Mouse (Mus musculus) adrenal gland, postnatal 25 days (tissue): ENCODE measurements around the gene Prrc2a. TPM values are rescaled to one million over a fixed set of nuclear protein-coding genes. Genes with fewer than 3 reads are reported as not detected.
A peak's percentile ranks its signal among the peaks of the same experiment; 100 is the strongest.

Experiments
- DNase-seq: peaks from one replicate; pipeline ENCODE4 v3.0.0; 2021; ENCODE audit warnings: mixed read lengths
- microRNA-seq, 2 experiments: library from miRNA; unstranded; fragments of <30 nt; microRNA quantifications; one replicate each; pipeline ENCODE4 v1.2.0; 2021
- total RNA-seq: library from RNA; stranded (reverse); gene quantifications from 2 replicates; pipeline ENCODE4 v1.2.3, GENCODE M21; 2021

Prrc2a gene
- total RNA-seq, 1 experiment from 2014 or later = 268 TPM

DNA sequence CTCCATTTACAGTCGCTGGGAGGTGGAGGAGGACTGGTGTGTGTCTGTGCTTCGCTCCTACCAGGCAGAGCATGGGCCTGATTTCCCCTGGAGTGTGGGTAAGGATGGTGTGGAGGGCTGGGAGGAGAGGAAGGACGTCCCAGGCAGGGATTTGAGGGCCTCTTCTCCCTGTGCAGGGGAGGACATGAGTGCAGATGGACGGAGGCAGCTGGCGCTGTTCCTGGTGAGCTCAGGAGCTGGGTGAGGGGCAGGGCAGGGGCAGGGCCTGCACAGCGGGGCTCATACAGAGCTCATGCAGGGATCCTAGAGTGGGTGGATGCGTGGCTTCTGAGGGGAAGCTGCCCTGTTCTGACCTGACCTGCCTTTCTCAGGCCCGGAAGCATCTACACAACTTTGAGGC is 62.4 kb downstream of the Prrc2a start:
- no peak for DNase-seq

DNA sequence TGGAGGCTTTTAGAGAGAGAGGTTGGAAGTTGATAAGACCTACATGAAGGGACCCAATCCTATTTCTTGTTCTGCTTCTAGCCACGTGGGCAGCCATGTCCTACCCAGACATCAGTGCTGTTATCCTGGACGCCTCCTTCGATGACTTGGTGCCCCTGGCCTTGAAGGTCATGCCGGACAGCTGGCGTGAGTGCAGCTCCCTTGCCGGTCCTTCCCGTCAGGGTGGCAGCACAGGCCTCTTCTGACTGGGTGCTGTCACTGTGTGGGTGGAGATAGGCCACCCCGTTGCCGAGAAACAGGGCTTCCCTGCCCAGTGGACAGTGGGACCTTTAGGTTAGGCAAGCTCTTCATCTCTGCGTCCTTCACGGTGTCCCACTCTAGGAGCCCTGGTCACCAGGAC is 63.5 kb downstream of the Prrc2a start:
- peak; percentile 30 for DNase-seq

DNA sequence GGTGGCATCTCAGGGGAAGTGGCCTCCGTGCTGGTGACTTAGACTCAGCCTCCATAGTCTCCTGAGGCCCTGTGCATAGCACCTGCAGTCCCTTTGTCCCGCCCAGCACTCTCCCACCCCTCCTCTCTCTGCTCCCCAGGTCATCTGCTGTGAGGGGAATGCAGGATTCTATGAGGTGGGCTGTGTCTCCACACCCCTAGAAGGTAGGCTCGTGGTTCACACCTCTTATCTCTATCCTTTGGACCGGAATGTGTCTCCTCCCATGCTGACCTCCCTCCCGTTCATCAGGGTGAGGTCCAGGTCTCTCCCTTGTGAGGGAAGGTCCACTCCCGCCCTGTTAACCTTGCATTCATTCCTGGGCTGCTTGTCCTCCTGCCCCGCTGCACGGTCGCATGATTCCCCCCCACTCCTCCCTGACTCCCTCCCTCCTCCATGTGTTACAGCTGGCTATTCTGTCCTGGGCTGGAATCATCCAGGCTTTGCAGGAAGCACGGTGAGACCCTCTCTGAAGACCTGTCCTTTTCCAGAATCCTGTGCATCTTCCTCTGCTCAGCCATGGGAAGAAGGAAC is 64.4 kb downstream of the Prrc2a start:
- no peak for DNase-seq

Small RNA genes within 50 kb of the gene (microRNA-seq; reads per million reads assigned to microRNA genes)
- 0 reads per million in 2 experiments for gene Mir6973a
- 0 reads per million in 2 experiments for gene Mir6974

Other genes with a start within 250 kb of the Prrc2a start
- 26.1 and 27.6 TPM in 2 replicates for gene Neu1, start 233.6 kb downstream of the Prrc2a start, total RNA-seq
- gene Hspa1b, start 205.7 kb downstream of the Prrc2a start, total RNA-seq = 29.0 and 79.3 TPM in 2 replicates
- gene Gm20481, start 195.0 kb downstream of the Prrc2a start, total RNA-seq = not detected in 2 replicates
- 18.9 and 33.6 TPM in 2 replicates for gene Hspa1a, start 192.7 kb downstream of the Prrc2a start, total RNA-seq
- 0.27 TPM in 1 of 2 replicates, not detected in the other for gene Hspa1l, start 192.2 kb downstream of the Prrc2a start, total RNA-seq
- gene Lsm2, start 183.0 kb downstream of the Prrc2a start, total RNA-seq = 39.6 and 51.2 TPM in 2 replicates
- gene Vars, start 163.9 kb downstream of the Prrc2a start, total RNA-seq = 62.4 and 64.8 TPM in 2 replicates
- 0.57 and 0.97 TPM in 2 replicates for gene Vwa7, start 148.3 kb downstream of the Prrc2a start, total RNA-seq
- 0.61 TPM in 1 of 2 replicates, not detected in the other for gene Sapcd1, start 136.9 kb downstream of the Prrc2a start, total RNA-seq
- 1.3 and 1.6 TPM in 2 replicates for gene Msh5, start 118.2 kb downstream of the Prrc2a start, total RNA-seq
- gene Clic1, start 114.9 kb downstream of the Prrc2a start, total RNA-seq = 79.7 and 90.5 TPM in 2 replicates
- 14.2 and 17.8 TPM in 2 replicates for gene Ddah2, start 105.9 kb downstream of the Prrc2a start, total RNA-seq
- gene Ly6g6c, start 99.5 kb downstream of the Prrc2a start, total RNA-seq = not detected in 2 replicates
- 0.24 TPM in 1 of 2 replicates, not detected in the other for gene Mpig6b, start 98.7 kb downstream of the Prrc2a start, total RNA-seq
- gene Ly6g6e, start 88.0 kb downstream of the Prrc2a start, total RNA-seq = not detected in 2 replicates
- 1.5 and 2.0 TPM in 2 replicates for gene Ly6g6d, start 86.8 kb downstream of the Prrc2a start, total RNA-seq
- gene Ly6g6f, start 79.3 kb downstream of the Prrc2a start, total RNA-seq = not detected in 2 replicates
- 67.1 and 84.9 TPM in 2 replicates for gene Abhd16a, start 75.6 kb downstream of the Prrc2a start, total RNA-seq
- gene Ly6g5c, start 56.6 kb downstream of the Prrc2a start, total RNA-seq = not detected in 2 replicates
- gene Ly6g5b, start 49.5 kb downstream of the Prrc2a start, total RNA-seq = 0.30 and 0.81 TPM in 2 replicates
- gene Gpank1, start 43.4 kb downstream of the Prrc2a start, total RNA-seq = 19.0 and 19.4 TPM in 2 replicates
- 201 and 272 TPM in 2 replicates for gene Csnk2b, start 42.8 kb downstream of the Prrc2a start, total RNA-seq
- gene D17H6S53E, start 38.5 kb downstream of the Prrc2a start, total RNA-seq = 23.0 and 29.7 TPM in 2 replicates
- 2.9 TPM in 1 of 2 replicates, not detected in the other for gene Apom, start 32.8 kb downstream of the Prrc2a start, total RNA-seq
- gene Bag6, start 29.7 kb downstream of the Prrc2a start, total RNA-seq = 403 and 461 TPM in 2 replicates
- 2.3 and 3.0 TPM in 2 replicates for gene Aif1, start 11.2 kb upstream of the Prrc2a start, total RNA-seq
- gene Lst1, start 23.5 kb upstream of the Prrc2a start, total RNA-seq = 5.2 TPM in 1 of 2 replicates, not detected in the other
- 2.8 and 8.5 TPM in 2 replicates for gene Ltb, start 29.5 kb upstream of the Prrc2a start, total RNA-seq
- gene Tnf, start 37.1 kb upstream of the Prrc2a start, total RNA-seq = 0.58 and 0.76 TPM in 2 replicates
- 0.30 TPM in 1 of 2 replicates, not detected in the other for gene Lta, start 40.5 kb upstream of the Prrc2a start, total RNA-seq
- not detected in 2 replicates for gene Gm16181, start 55.9 kb upstream of the Prrc2a start, total RNA-seq
- gene Atp6v1g2, start 68.8 kb upstream of the Prrc2a start, total RNA-seq = 8.0 and 8.4 TPM in 2 replicates
- 18.3 and 24.1 TPM in 2 replicates for gene Nfkbil1, start 70.9 kb upstream of the Prrc2a start, total RNA-seq
- 237 and 249 TPM in 2 replicates for gene Ddx39b, start 76.8 kb upstream of the Prrc2a start, total RNA-seq
- 86.1 and 109 TPM in 2 replicates for gene H2-D1, start 97.8 kb upstream of the Prrc2a start, total RNA-seq
- 0.90 and 2.0 TPM in 2 replicates for gene H2-Q1, start 155.5 kb upstream of the Prrc2a start, total RNA-seq
- gene H2-Q2, start 177.3 kb upstream of the Prrc2a start, total RNA-seq = 1.1 TPM in 1 of 2 replicates, not detected in the other
- 16.5 and 20.9 TPM in 2 replicates for gene H2-Q4, start 214.7 kb upstream of the Prrc2a start, total RNA-seq